Mouse (Mus musculus) embryonic facial prominence, embryonic 15.5 days (tissue): ENCODE results near the gene Epb41. TPM values are rescaled to one million over a fixed set of nuclear protein-coding genes. Genes with fewer than 3 reads are reported as not detected.

Source experiments
- ATAC-seq: fragments of 200-750 bp; cut with Nextera tagmentation; 2 replicates; pipeline ENCODE4 v1.8.0; 2017; ENCODE audit warnings: low read depth, moderate TSS enrichment; ENCODE audit not compliant: insufficient number of reproducible peaks, low FRiP score, low TSS enrichment
- H3K27ac ChIP-seq: fragments of 300-500 bp; sonication (generic); replicated peaks from 2 replicates; pipeline ENCODE4 v1.5.1; 2015; ENCODE audit warnings: mild to moderate bottlenecking, inconsistent platforms
- H3K27me3 ChIP-seq: fragments of 300-500 bp; sonication (generic); 2 replicates; pipeline ENCODE4 v1.6.1; 2015; ENCODE audit warnings: inconsistent platforms
- H3K36me3 ChIP-seq: fragments of 300-500 bp; sonication (generic); 2 replicates; pipeline ENCODE4 v1.6.1; 2015; ENCODE audit warnings: mild to moderate bottlenecking, inconsistent platforms
- H3K4me1 ChIP-seq: fragments of 300-500 bp; sonication (generic); 2 replicates; pipeline ENCODE4 v1.6.1; 2015; ENCODE audit warnings: inconsistent platforms
- H3K4me2 ChIP-seq: fragments of 300-500 bp; sonication (generic); replicated peaks from 2 replicates; pipeline ENCODE4 v1.6.1; 2015; ENCODE audit warnings: mild to moderate bottlenecking, inconsistent platforms
- H3K4me3 ChIP-seq: fragments of 300-500 bp; sonication (generic); replicated peaks from 2 replicates; pipeline ENCODE4 v1.5.1; 2015; ENCODE audit warnings: mild to moderate bottlenecking, inconsistent platforms
- H3K9ac ChIP-seq: fragments of 300-500 bp; sonication (generic); 2 replicates; pipeline ENCODE4 v1.6.1; 2015; ENCODE audit warnings: inconsistent platforms
- H3K9me3 ChIP-seq: fragments of 300-500 bp; sonication (generic); replicated peaks from 2 replicates; pipeline ENCODE4 v1.6.1; 2016; ENCODE audit warnings: inconsistent platforms
- WGBS: fragments of 180-500 bp; shearing (Covaris S2); methylation state at CpG from one replicate; pipeline ENCODE4 v1.1.7; 2015; 5-methylcytosine and 5-hydroxymethylcytosine counted together
- polyA plus RNA-seq: library from polyadenylated mRNA; unstranded; fragments of >200 nt; fragmentation: Nextera tagmentation; extraction: Ambion mirVana; gene quantifications from 2 replicates; pipeline ENCODE4 v1.2.1, GENCODE M21; 2015

Gene Epb41
- polyA plus RNA-seq, 1 experiment from 2014 or later = 58.0 TPM

GRCm38 (mm10) chr4:132041471-132042332 lies 33.4 kb downstream of the Epb41 start:
- Histone ChIP-seq H3K4me2 (no peak overlapping the region), H3K27me3 (no peaks in the 10 kb centered on the region), H3K4me1 (peaks cover 18% of the 10 kb centered on the region), H3K36me3 (no peaks in the 10 kb centered on the region), H3K27ac (no peak overlapping the region), H3K9me3 (no peaks in the 10 kb centered on the region), H3K4me3 (no peak overlapping the region), H3K9ac (no peak overlapping the region)
- 73% methylated on average over 6 of the region's 6 CpGs for WGBS
- no peak for ATAC-seq

- WGBS = 65% methylated on average over 8 of the region's 8 CpGs
- Histone ChIP-seq H3K4me1 (peaks cover 18% of the 10 kb centered on the region), H3K27me3 (no peaks in the 10 kb centered on the region), H3K4me2 (no peak overlapping the region), H3K27ac (0 out of 2 replicates have a peak overlapping the region, but pooled peaks have one; percentile 22), H3K4me3 (no peak overlapping the region), H3K9ac (no peak overlapping the region), H3K9me3 (no peaks in the 10 kb centered on the region), H3K36me3 (no peaks in the 10 kb centered on the region)
- ATAC-seq = no peak
Measured at GRCm38 (mm10) chr4:132039975-132040645, 35.0 kb downstream of the Epb41 start.

DNA sequence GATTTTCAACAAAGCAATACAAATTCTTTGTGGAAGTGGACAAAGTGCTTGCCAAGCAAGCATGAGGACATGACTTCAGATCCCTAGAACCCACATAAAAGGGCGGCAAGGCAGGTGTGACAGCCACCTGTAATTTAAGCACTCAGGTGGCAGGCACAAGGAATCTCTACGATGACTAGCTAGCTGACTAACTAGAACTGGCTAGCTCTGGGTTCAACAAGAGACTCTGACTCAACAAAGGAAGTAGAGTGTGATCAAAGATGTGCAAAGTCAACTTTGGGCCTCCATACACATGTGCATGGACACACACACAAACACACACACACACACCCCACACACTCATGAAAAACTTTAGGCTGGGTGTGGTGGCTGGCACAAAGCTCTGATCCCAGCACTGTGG lies 35.6 kb downstream of the Epb41 start:
- WGBS = 84% methylated on average over 2 of the region's 2 CpGs
- Histone ChIP-seq H3K4me3 (no peak overlapping the region), H3K4me2 (no peak overlapping the region), H3K27me3 (no peaks in the 10 kb centered on the region), H3K9ac (no peak overlapping the region), H3K9me3 (no peaks in the 10 kb centered on the region), H3K4me1 (peaks cover 17% of the 10 kb centered on the region), H3K27ac (0 out of 2 replicates have a peak overlapping the region, but pooled peaks have one; percentile 22), H3K36me3 (no peaks in the 10 kb centered on the region)
- ATAC-seq = no peak

- H3K4me3 ChIP-seq = no peak overlapping the region
- 88% methylated on average over 2 of the region's 2 CpGs for WGBS
- peaks cover 14% of the 10 kb centered on the region for H3K4me1 ChIP-seq
- no peak overlapping the region for H3K9ac ChIP-seq
- no peaks in the 10 kb centered on the region for H3K27me3 ChIP-seq
- ATAC-seq = no peak
- no peak overlapping the region for H3K27ac ChIP-seq
- H3K9me3 ChIP-seq = no peaks in the 10 kb centered on the region
- no peaks in the 10 kb centered on the region for H3K36me3 ChIP-seq
- H3K4me2 ChIP-seq = no peak overlapping the region
Measured at GRCm38 (mm10) chr4:132038809-132039208, 36.3 kb downstream of the Epb41 start.

GRCm38 (mm10) chr4:132037991-132038390 lies 37.1 kb downstream of the Epb41 start:
- Histone ChIP-seq H3K36me3 (no peaks in the 10 kb centered on the region), H3K9ac (no peak overlapping the region), H3K4me1 (peaks cover 12% of the 10 kb centered on the region; the same call in 1 of the 2 replicates), H3K4me2 (no peak overlapping the region), H3K4me3 (no peak overlapping the region), H3K27me3 (no peaks in the 10 kb centered on the region), H3K27ac (no peak overlapping the region), H3K9me3 (no peaks in the 10 kb centered on the region)
- 49% methylated on average over 7 of the region's 7 CpGs for WGBS
- no peak for ATAC-seq

GRCm38 (mm10) chr4:132037137-132037536 lies 38.0 kb downstream of the Epb41 start:
- Histone ChIP-seq H3K9me3 (no peaks in the 10 kb centered on the region), H3K27ac (no peak overlapping the region), H3K4me1 (peaks cover 9% of the 10 kb centered on the region; the same call in 1 of the 2 replicates), H3K27me3 (no peaks in the 10 kb centered on the region), H3K4me2 (no peak overlapping the region), H3K9ac (no peak overlapping the region), H3K4me3 (no peak overlapping the region), H3K36me3 (no peaks in the 10 kb centered on the region)
- WGBS = 55% methylated on average over 5 of the region's 5 CpGs
- no peak for ATAC-seq

DNA sequence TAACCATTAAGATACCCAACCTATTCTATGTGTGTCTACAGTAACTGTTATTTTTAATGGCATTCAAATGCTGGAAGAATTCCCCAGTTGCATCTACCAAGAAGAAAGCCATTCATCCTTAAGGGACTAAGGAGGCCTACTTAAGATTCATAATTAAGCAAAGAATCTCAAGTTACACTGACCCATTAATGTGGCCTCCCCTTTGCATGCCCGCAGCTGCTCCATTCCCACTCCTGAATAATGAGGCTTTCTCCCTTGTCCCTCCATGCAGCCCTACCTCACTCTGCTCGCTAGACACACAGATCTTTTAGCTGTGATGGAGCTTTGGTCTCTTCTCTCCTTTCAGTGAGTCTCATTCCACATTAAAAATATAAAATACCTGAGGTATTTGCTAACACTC lies 40.9 kb downstream of the Epb41 start:
- ATAC-seq = no peak
- H3K4me1 ChIP-seq = 0 out of 2 replicates have a peak, but pooled peaks cover 5% of the 10 kb centered on the region
- H3K9me3 ChIP-seq = no peaks in the 10 kb centered on the region
- H3K9ac ChIP-seq = no peak overlapping the region
- no peaks in the 10 kb centered on the region for H3K36me3 ChIP-seq
- H3K4me2 ChIP-seq = no peak overlapping the region
- H3K27ac ChIP-seq = no peak overlapping the region
- H3K27me3 ChIP-seq = no peaks in the 10 kb centered on the region
- no peak overlapping the region for H3K4me3 ChIP-seq
- 40% methylated on average over 2 of the region's 2 CpGs for WGBS

DNA sequence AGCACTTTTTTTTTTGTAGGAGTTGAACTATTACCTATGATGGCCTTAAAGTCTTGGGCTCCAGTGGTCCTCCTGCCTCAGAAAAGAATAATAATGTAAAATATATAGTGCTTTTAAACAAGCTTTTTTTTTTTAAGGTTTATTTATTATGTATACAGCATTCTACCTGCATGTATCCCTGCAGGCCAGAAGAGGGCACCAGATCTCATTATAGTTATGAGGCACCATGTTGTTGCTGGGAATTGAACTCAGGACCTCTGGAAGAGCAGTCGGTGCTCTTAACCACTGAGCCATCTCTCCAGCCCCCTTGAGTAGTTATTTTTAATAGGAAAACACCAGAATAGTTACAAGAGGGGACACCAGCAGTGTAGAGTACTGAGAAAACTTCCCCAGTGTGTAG lies 41.9 kb downstream of the Epb41 start:
- no peak overlapping the region for H3K4me3 ChIP-seq
- no peaks in the 10 kb centered on the region for H3K36me3 ChIP-seq
- H3K27ac ChIP-seq = no peak overlapping the region
- no peak for ATAC-seq
- no peaks in the 10 kb centered on the region for H3K27me3 ChIP-seq
- H3K9me3 ChIP-seq = no peaks in the 10 kb centered on the region
- H3K4me2 ChIP-seq = no peak overlapping the region
- WGBS = 93% methylated on average over 1 of the region's 1 CpGs
- 0 out of 2 replicates have a peak, but pooled peaks cover 5% of the 10 kb centered on the region for H3K4me1 ChIP-seq
- no peak overlapping the region for H3K9ac ChIP-seq

- H3K9me3 ChIP-seq = no peaks in the 10 kb centered on the region
- 68% methylated on average over 10 of the region's 10 CpGs for WGBS
- no peak for ATAC-seq
Measured at GRCm38 (mm10) chr4:132029851-132030741, 45.0 kb downstream of the Epb41 start.

DNA sequence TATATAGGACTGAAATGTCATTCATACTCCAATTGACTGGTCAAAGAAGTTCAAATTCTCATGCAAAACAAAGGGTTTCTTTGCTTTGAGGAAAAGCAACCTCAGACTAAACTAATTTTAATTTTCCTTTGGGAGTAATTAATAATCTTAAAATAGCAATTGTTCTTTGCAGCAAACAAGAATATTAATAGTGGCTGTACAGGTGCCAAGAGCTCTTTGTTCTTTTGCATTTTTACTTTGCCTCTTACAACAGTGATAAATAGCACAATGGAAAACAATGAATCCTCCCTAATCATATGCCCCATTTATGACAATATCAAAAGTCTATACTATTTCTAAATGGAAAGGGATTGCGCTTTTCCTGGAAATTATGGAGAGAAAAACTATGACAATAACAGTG lies 47.3 kb downstream of the Epb41 start:
- no peak overlapping the region for H3K27ac ChIP-seq
- WGBS = 96% methylated on average over 1 of the region's 1 CpGs
- no peak overlapping the region for H3K9ac ChIP-seq
- no peaks in the 10 kb centered on the region for H3K36me3 ChIP-seq
- H3K4me1 ChIP-seq = no peaks in the 10 kb centered on the region; the same call in 1 of the 2 replicates
- H3K27me3 ChIP-seq = no peaks in the 10 kb centered on the region
- H3K4me2 ChIP-seq = no peak overlapping the region
- H3K4me3 ChIP-seq = no peak overlapping the region
- ATAC-seq = no peak
- no peaks in the 10 kb centered on the region for H3K9me3 ChIP-seq

More at GRCm38 (mm10) chr4:132029851-132030741, 45.0 kb downstream of the Epb41 start:
- H3K27ac ChIP-seq = no peak overlapping the region
- H3K4me1 ChIP-seq = peaks cover 5% of the 10 kb centered on the region; the same call in 1 of the 2 replicates
- H3K9ac ChIP-seq = no peak overlapping the region
- no peaks in the 10 kb centered on the region for H3K36me3 ChIP-seq
- no peak overlapping the region for H3K4me3 ChIP-seq
- H3K4me2 ChIP-seq = no peak overlapping the region
- H3K27me3 ChIP-seq = no peaks in the 10 kb centered on the region

- WGBS = 86% methylated on average over 6 of the region's 6 CpGs
Measured at GRCm38 (mm10) chr4:132027167-132027566, 48.0 kb downstream of the Epb41 start.

More at GRCm38 (mm10) chr4:132027167-132027566, 48.0 kb downstream of the Epb41 start:
- Histone ChIP-seq H3K36me3 (no peaks in the 10 kb centered on the region), H3K9me3 (no peaks in the 10 kb centered on the region), H3K4me3 (no peak overlapping the region), H3K27ac (no peak overlapping the region), H3K4me2 (no peak overlapping the region), H3K27me3 (no peaks in the 10 kb centered on the region), H3K4me1 (no peaks in the 10 kb centered on the region; the same call in 1 of the 2 replicates), H3K9ac (no peak overlapping the region)
- ATAC-seq = no peak
